Mouse (Mus musculus) heart, postnatal 0 days (tissue): ENCODE measurements at regions not wholly inside any gene's neighbourhood (a gene's known extent, or its start where the extent isn't known, plus 50 kb on each side); places are given as distances from the start of the nearest gene placed in this dataset.

Experiments
- ATAC-seq: fragments of 200-750 bp; cut with Nextera tagmentation; 2 replicates; pipeline ENCODE4 v1.8.0; 2017; ENCODE audit warnings: low read depth, moderate number of reproducible peaks, moderate library complexity; ENCODE audit not compliant: insufficient read depth
- DNase-seq: peaks from one replicate; pipeline ENCODE4 v3.0.0-alpha.2; 2016; ENCODE audit warnings: low spot score
- H3K27ac ChIP-seq: fragments of 300-500 bp; sonication (generic); 2 replicates; pipeline ENCODE4 v1.5.1; 2014; ENCODE audit warnings: low read depth, mild to moderate bottlenecking
- H3K27me3 ChIP-seq: fragments of 300-500 bp; sonication (generic); 2 replicates; pipeline ENCODE4 v1.6.1; 2014; ENCODE audit warnings: low read length, mixed read lengths; ENCODE audit not compliant: control insufficient read depth, insufficient read depth
- H3K36me3 ChIP-seq: fragments of 300-500 bp; sonication (generic); replicated peaks from 2 replicates; pipeline ENCODE4 v1.6.1; 2014; ENCODE audit warnings: low read length, mixed read lengths; ENCODE audit not compliant: control insufficient read depth, insufficient read depth
- H3K4me1 ChIP-seq: fragments of 300-500 bp; sonication (generic); 2 replicates; pipeline ENCODE4 v1.6.1; 2014; ENCODE audit warnings: antibody characterized with exemption; ENCODE audit not compliant: control insufficient read depth, insufficient read depth
- H3K4me2 ChIP-seq: fragments of 300-500 bp; sonication (generic); 2 replicates; pipeline ENCODE4 v1.6.1; 2014; ENCODE audit warnings: low read depth, mild to moderate bottlenecking, low read length, moderate library complexity
- H3K4me3 ChIP-seq: fragments of 300-500 bp; sonication (generic); 2 replicates; pipeline ENCODE4 v1.5.1; 2014; ENCODE audit warnings: low read depth, low read length
- H3K9ac ChIP-seq: fragments of 300-500 bp; sonication (generic); replicated peaks from 2 replicates; pipeline ENCODE4 v1.6.1; 2014; ENCODE audit warnings: low read depth, low read length, mixed read lengths
- H3K9me3 ChIP-seq: fragments of 300-500 bp; sonication (generic); replicated peaks from 2 replicates; pipeline ENCODE4 v1.6.1; 2016; ENCODE audit warnings: low read length; ENCODE audit not compliant: control insufficient read depth
- CTCF ChIP-seq: IDR thresholded peaks from 2 replicates; pipeline ENCODE4 v1.5.1; 2016; ENCODE audit warnings: antibody characterized with exemption, control low read depth, low read depth
- EP300 ChIP-seq: IDR thresholded peaks from 2 replicates; pipeline ENCODE4 v1.6.1; 2016; ENCODE audit warnings: antibody characterized with exemption, low read depth
- WGBS: fragments of 180-500 bp; shearing (Covaris S2); extraction: QIAGEN DNeasy Blood & Tissue Kit; methylation state at CpG from one replicate; pipeline ENCODE4 v1.1.7; 2014; 5-methylcytosine and 5-hydroxymethylcytosine counted together

DNA sequence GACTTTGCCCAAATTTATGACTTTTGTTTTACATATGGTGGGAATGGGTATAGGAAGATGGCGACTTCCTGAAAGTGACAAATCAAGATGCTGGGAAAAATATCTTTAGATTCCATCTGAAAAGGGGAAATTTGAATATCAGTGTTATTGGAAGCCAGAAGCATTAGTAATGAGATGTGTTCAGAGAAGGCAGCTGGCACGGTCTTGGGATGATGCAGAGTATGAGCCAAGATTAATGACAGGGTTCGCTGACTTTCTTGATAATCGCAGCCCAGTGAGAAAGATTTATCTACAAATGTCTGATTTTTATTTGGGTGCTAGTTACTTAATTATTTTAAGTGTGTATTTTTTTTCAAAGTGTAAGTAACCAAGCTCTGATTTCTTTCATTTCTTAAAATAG, 463.2 kb downstream of the D3Ertd751e start:
- H3K27me3 ChIP-seq: no peaks in the 10 kb centered on the region
- no peak overlapping the region for H3K9ac ChIP-seq
- H3K4me3 ChIP-seq: no peak overlapping the region
- no peak overlapping the region for H3K4me2 ChIP-seq
- no peak overlapping the region for H3K27ac ChIP-seq
- 80% methylated on average over 4 of the region's 4 CpGs for WGBS
- DNase-seq (no peak), ATAC-seq (no peak)
- TF ChIP-seq CTCF (no peak), EP300 (no peak)
- no peaks in the 10 kb centered on the region for H3K4me1 ChIP-seq
- H3K9me3 ChIP-seq: no peaks in the 10 kb centered on the region
- no peaks in the 10 kb centered on the region for H3K36me3 ChIP-seq

- WGBS: 74% methylated on average over 3 of the region's 3 CpGs
These were observed 469.0 kb downstream of the D3Ertd751e start for GRCm38 (mm10) chr3:42211420-42211819.

DNA sequence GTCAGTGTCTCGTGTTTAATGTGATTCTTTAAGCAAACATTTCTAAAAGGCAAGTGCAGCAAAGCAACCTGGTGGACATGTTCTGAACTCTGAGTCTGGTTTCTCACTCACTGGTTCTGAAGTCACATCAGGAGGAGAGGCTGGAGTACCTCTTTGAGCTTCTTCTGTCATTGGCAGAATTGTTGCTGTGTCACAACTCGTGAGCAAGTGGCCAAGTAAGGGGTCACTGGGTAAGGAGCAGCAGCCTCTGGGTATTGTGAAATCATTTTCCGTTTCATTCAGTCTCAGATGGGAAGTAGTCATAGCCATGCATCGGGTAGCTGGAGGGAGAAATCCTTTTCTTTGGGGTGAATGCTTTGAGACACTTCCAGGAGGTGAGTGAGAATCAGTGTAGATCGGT, 470.0 kb downstream of the D3Ertd751e start:
- TF ChIP-seq CTCF: no peak
- no peak for TF ChIP-seq EP300
- ATAC-seq (no peak), DNase-seq (no peak)
- no peak overlapping the region for H3K27ac ChIP-seq
- H3K9me3 ChIP-seq: no peaks in the 10 kb centered on the region
- no peaks in the 10 kb centered on the region for H3K36me3 ChIP-seq
- no peaks in the 10 kb centered on the region for H3K27me3 ChIP-seq
- H3K9ac ChIP-seq: no peak overlapping the region
- no peaks in the 10 kb centered on the region for H3K4me1 ChIP-seq
- H3K4me3 ChIP-seq: no peak overlapping the region
- no peak overlapping the region for H3K4me2 ChIP-seq
- WGBS: 74% methylated on average over 5 of the region's 5 CpGs

More at GRCm38 (mm10) chr3:42211420-42211819, 469.0 kb downstream of the D3Ertd751e start:
- no peak overlapping the region for H3K4me2 ChIP-seq
- no peaks in the 10 kb centered on the region for H3K9me3 ChIP-seq
- no peak for TF ChIP-seq CTCF
- H3K27me3 ChIP-seq: no peaks in the 10 kb centered on the region
- H3K9ac ChIP-seq: no peak overlapping the region
- no peaks in the 10 kb centered on the region for H3K4me1 ChIP-seq
- no peak for DNase-seq
- H3K4me3 ChIP-seq: no peak overlapping the region
- H3K27ac ChIP-seq: no peak overlapping the region
- no peaks in the 10 kb centered on the region for H3K36me3 ChIP-seq
- ATAC-seq: no peak

DNA sequence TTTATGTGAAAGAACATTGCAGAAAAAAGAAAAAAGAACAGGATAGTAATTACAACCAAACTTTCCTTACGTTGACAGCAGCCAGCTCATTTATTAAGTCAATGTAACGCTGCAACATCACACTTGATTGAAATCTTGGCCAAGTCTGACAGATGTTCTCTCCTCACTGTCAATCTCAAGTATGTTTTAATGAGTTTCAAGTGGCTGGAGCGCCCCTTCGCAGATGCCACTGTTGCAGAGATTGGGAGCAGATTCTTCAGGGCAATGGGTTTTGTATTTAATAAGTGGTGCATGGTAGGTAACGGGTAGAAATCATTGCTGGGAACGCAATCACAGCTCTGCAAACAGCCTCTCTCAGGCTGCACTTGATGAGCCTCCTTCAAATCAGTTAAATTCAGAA, 470.8 kb downstream of the D3Ertd751e start:
- Histone ChIP-seq H3K36me3 (no peaks in the 10 kb centered on the region), H3K27ac (no peak overlapping the region), H3K4me3 (no peak overlapping the region), H3K27me3 (no peaks in the 10 kb centered on the region), H3K4me1 (no peaks in the 10 kb centered on the region), H3K9ac (no peak overlapping the region), H3K4me2 (no peak overlapping the region), H3K9me3 (no peaks in the 10 kb centered on the region)
- TF ChIP-seq CTCF: no peak
- no peak for TF ChIP-seq EP300
- ATAC-seq: no peak
- 57% methylated on average over 6 of the region's 6 CpGs for WGBS
- no peak for DNase-seq

GRCm38 (mm10) chr3:42214624-42215276, 472.3 kb downstream of the D3Ertd751e start:
- no peak for ATAC-seq
- 55% methylated on average over 10 of the region's 10 CpGs for WGBS

GRCm38 (mm10) chr3:42218719-42219118, 476.3 kb downstream of the D3Ertd751e start:
- no peak for DNase-seq
- WGBS: 81% methylated on average over 3 of the region's 3 CpGs

More at GRCm38 (mm10) chr3:42214624-42215276, 472.3 kb downstream of the D3Ertd751e start:
- Histone ChIP-seq H3K27ac (no peak overlapping the region), H3K9me3 (no peaks in the 10 kb centered on the region), H3K36me3 (no peaks in the 10 kb centered on the region), H3K4me3 (no peak overlapping the region), H3K4me1 (no peaks in the 10 kb centered on the region), H3K27me3 (no peaks in the 10 kb centered on the region), H3K9ac (no peak overlapping the region), H3K4me2 (no peak overlapping the region)
- DNase-seq: no peak
- TF ChIP-seq CTCF (no peak), EP300 (no peak)

More at GRCm38 (mm10) chr3:42218719-42219118, 476.3 kb downstream of the D3Ertd751e start:
- H3K9ac ChIP-seq: no peak overlapping the region
- H3K4me1 ChIP-seq: no peaks in the 10 kb centered on the region
- no peaks in the 10 kb centered on the region for H3K9me3 ChIP-seq
- H3K27ac ChIP-seq: no peak overlapping the region
- TF ChIP-seq CTCF (no peak), EP300 (no peak)
- H3K4me3 ChIP-seq: no peak overlapping the region
- no peak overlapping the region for H3K4me2 ChIP-seq
- no peaks in the 10 kb centered on the region for H3K36me3 ChIP-seq
- H3K27me3 ChIP-seq: no peaks in the 10 kb centered on the region
- ATAC-seq: no peak
